Mouse (Mus musculus) megakaryocyte, embryonic 14.5 days (primary cell): Measurements from ENCODE around the gene Unc80.

Experiments used
- FLI1 ChIP-seq: IDR thresholded peaks from 2 replicates; pipeline ENCODE4 v1.6.1; 2012; ENCODE audit warnings: low read length, inconsistent platforms, mixed read lengths
- GATA1 ChIP-seq: IDR thresholded peaks from 3 replicates; pipeline ENCODE4 v1.6.1; 2012; ENCODE audit warnings: mixed read lengths, low read length, inconsistent platforms, borderline replicate concordance

- TF ChIP-seq GATA1, result no peak
- no peak for TF ChIP-seq FLI1
Observed at GRCm38 (mm10) chr1:66678662-66679061, 210.5 kb downstream of the Unc80 start.
